Mouse (Mus musculus) neural tube, embryonic 11.5 days (tissue): ENCODE results near the gene Tectb. TPM values are rescaled to one million over a fixed set of nuclear protein-coding genes. Genes with fewer than 3 reads are reported as not detected.

Experiments
- ATAC-seq: fragments of 200-750 bp; cut with Nextera tagmentation; 2 replicates; pipeline ENCODE4 v1.8.0; 2017; ENCODE audit warnings: moderate number of reproducible peaks, mild to moderate bottlenecking, moderate TSS enrichment, moderate library complexity; ENCODE audit not compliant: insufficient read depth, low FRiP score, low TSS enrichment
- DNase-seq: peaks from one replicate; pipeline ENCODE4 v3.0.0-alpha.2; 2015; ENCODE audit warnings: low spot score
- H3K27ac ChIP-seq: fragments of 300-500 bp; sonication (generic); 2 replicates; pipeline ENCODE4 v1.5.1; 2014; ENCODE audit warnings: low read depth, mild to moderate bottlenecking, low read length
- H3K27me3 ChIP-seq: fragments of 300-500 bp; sonication (generic); 2 replicates; pipeline ENCODE4 v1.6.1; 2014; ENCODE audit warnings: mild to moderate bottlenecking, low read length, mixed read lengths; ENCODE audit not compliant: control insufficient read depth, insufficient read depth
- H3K36me3 ChIP-seq: fragments of 300-500 bp; sonication (generic); 2 replicates; pipeline ENCODE4 v1.6.1; 2014; ENCODE audit warnings: mild to moderate bottlenecking, low read length, moderate library complexity, mixed read lengths; ENCODE audit not compliant: control insufficient read depth, insufficient read depth
- H3K4me1 ChIP-seq: fragments of 300-500 bp; sonication (generic); 2 replicates; pipeline ENCODE4 v1.6.1; 2014; ENCODE audit warnings: low read length, mixed read lengths; ENCODE audit not compliant: control insufficient read depth, insufficient read depth
- H3K4me2 ChIP-seq: fragments of 300-500 bp; sonication (generic); 2 replicates; pipeline ENCODE4 v1.6.1; 2014; ENCODE audit warnings: low read depth, mild to moderate bottlenecking, moderate library complexity
- H3K4me3 ChIP-seq: fragments of 300-500 bp; sonication (generic); 2 replicates; pipeline ENCODE4 v1.5.1; 2014; ENCODE audit warnings: low read depth, low read length
- H3K9ac ChIP-seq: fragments of 300-500 bp; sonication (generic); 2 replicates; pipeline ENCODE4 v1.6.1; 2014; ENCODE audit warnings: mild to moderate bottlenecking, low read length
- H3K9me3 ChIP-seq: fragments of 300-500 bp; sonication (generic); 2 replicates; pipeline ENCODE4 v1.6.1; 2016; ENCODE audit warnings: low read length; ENCODE audit not compliant: control insufficient read depth
- WGBS: fragments of 180-500 bp; shearing (Covaris S2); extraction: QIAGEN DNeasy Blood & Tissue Kit; methylation state at CpG from one replicate; pipeline ENCODE4 v1.1.7; 2014; 5-methylcytosine and 5-hydroxymethylcytosine counted together
- polyA plus RNA-seq: library from polyadenylated mRNA; unstranded; fragments of >200 nt; fragmentation: Nextera tagmentation; extraction: Ambion mirVana; gene quantifications from 2 replicates; pipeline ENCODE4 v1.2.1, GENCODE M21; 2014

The Tectb gene
- polyA plus RNA-seq, 1 experiment from 2014 or later: not detected

DNA sequence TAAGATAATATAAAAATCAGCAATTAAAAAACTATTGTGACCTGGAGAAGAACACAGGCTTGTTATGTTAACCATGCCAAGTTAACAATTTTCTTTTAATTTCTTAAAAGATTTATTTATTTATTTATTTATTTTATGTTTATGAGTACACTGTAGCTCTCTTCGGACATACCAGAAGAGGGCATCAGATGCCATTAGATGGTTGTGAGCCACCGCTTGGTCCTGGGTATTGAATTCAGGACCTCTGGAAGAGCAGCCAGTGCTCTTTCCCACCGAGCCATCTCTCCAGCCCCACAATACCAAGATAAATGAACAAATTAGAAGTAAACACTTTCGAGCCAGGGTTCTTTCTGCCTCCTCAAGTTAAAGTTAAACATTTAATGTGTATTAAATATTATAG is 28.1 kb downstream of the Tectb start:
- H3K4me3 ChIP-seq: no peak overlapping the region
- H3K4me2 ChIP-seq: no peak overlapping the region
- no peaks in the 10 kb centered on the region for H3K9me3 ChIP-seq
- no peak overlapping the region for H3K9ac ChIP-seq
- ATAC-seq: no peak
- H3K27me3 ChIP-seq: no peaks in the 10 kb centered on the region
- H3K4me1 ChIP-seq: no peaks in the 10 kb centered on the region
- no peaks in the 10 kb centered on the region for H3K36me3 ChIP-seq
- H3K27ac ChIP-seq: no peak overlapping the region
- WGBS: 83% methylated on average over 4 of the region's 4 CpGs
- no peak for DNase-seq

GRCm38 (mm10) chr19:55209084-55209483 is 28.6 kb downstream of the Tectb start:
- H3K27ac ChIP-seq: no peak overlapping the region
- no peak overlapping the region for H3K4me2 ChIP-seq
- no peaks in the 10 kb centered on the region for H3K36me3 ChIP-seq
- H3K27me3 ChIP-seq: no peaks in the 10 kb centered on the region
- 93% methylated on average over 3 of the region's 3 CpGs for WGBS
- H3K9me3 ChIP-seq: no peaks in the 10 kb centered on the region
- DNase-seq: no peak
- ATAC-seq: no peak
- H3K4me3 ChIP-seq: no peak overlapping the region
- H3K4me1 ChIP-seq: no peaks in the 10 kb centered on the region
- no peak overlapping the region for H3K9ac ChIP-seq

DNA sequence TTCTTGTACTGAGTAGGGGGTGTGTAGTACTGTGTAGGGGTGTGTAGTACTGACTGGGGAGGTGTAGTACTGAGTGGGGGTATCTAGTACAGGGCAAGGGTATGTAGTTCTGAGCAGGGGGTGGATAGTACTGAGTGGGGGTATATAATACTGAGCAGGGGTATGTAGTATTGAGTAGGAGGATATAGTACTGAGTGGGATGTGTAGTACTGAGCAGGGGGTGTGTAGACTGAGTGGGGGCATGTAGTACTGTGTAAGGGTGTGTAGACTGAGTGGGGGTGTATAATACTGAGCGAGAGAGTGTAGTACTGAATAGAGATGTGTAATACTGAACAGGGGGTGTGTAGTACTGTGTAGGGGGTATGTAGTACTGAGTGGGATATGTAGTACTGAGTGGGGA is 31.2 kb downstream of the Tectb start:
- ATAC-seq (no peak), DNase-seq (no peak)
- Histone ChIP-seq H3K9ac (no peak overlapping the region), H3K36me3 (no peaks in the 10 kb centered on the region), H3K4me2 (no peak overlapping the region), H3K4me3 (no peak overlapping the region), H3K4me1 (no peaks in the 10 kb centered on the region), H3K27me3 (no peaks in the 10 kb centered on the region), H3K27ac (no peak overlapping the region), H3K9me3 (no peaks in the 10 kb centered on the region)
- WGBS: 88% methylated on average over 1 of the region's 1 CpGs

- H3K27me3 ChIP-seq: no peaks in the 10 kb centered on the region
- H3K9me3 ChIP-seq: no peaks in the 10 kb centered on the region
- ATAC-seq: no peak
- H3K27ac ChIP-seq: no peak overlapping the region
- 87% methylated on average over 12 of the region's 12 CpGs for WGBS
- H3K4me3 ChIP-seq: no peak overlapping the region
- H3K4me2 ChIP-seq: no peak overlapping the region
- no peak overlapping the region for H3K9ac ChIP-seq
- H3K36me3 ChIP-seq: no peaks in the 10 kb centered on the region
- H3K4me1 ChIP-seq: no peaks in the 10 kb centered on the region
- no peak for DNase-seq
These were observed 33.2 kb downstream of the Tectb start for GRCm38 (mm10) chr19:55213617-55214340.

GRCm38 (mm10) chr19:55216876-55217275 is 36.3 kb downstream of the Tectb start:
- H3K4me3 ChIP-seq: no peak overlapping the region
- H3K9ac ChIP-seq: no peak overlapping the region
- ATAC-seq (no peak), DNase-seq (no peak)
- no peak overlapping the region for H3K4me2 ChIP-seq
- no peaks in the 10 kb centered on the region for H3K4me1 ChIP-seq
- H3K9me3 ChIP-seq: no peaks in the 10 kb centered on the region
- no peaks in the 10 kb centered on the region for H3K27me3 ChIP-seq
- H3K27ac ChIP-seq: no peak overlapping the region
- WGBS: 77% methylated on average over 4 of the region's 4 CpGs
- no peaks in the 10 kb centered on the region for H3K36me3 ChIP-seq

DNA sequence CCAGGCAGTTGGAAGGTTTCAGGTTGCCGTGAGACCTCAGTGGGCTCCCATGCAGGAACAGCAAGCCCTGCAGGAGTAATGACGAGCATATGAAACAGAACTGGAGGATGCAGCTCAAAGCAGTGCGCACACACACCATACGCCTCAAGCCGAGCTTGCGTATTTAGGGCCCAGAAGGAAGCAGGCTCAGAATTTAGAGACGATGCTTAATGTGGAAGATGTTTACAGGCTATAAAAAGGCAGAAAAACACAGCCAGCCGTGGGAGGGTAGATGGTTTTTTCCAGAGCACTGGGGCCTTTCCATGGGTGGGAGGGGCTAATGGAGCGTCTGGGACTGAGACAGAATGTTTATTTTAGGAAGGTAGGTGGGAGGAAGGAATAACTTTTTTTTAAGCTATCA is 36.8 kb downstream of the Tectb start:
- DNase-seq (no peak), ATAC-seq (no peak)
- 65% methylated on average over 9 of the region's 9 CpGs for WGBS
- no peak overlapping the region for H3K9ac ChIP-seq
- H3K36me3 ChIP-seq: no peaks in the 10 kb centered on the region
- H3K9me3 ChIP-seq: no peaks in the 10 kb centered on the region
- H3K27ac ChIP-seq: no peak overlapping the region
- H3K27me3 ChIP-seq: no peaks in the 10 kb centered on the region
- no peaks in the 10 kb centered on the region for H3K4me1 ChIP-seq
- no peak overlapping the region for H3K4me3 ChIP-seq
- no peak overlapping the region for H3K4me2 ChIP-seq

DNA sequence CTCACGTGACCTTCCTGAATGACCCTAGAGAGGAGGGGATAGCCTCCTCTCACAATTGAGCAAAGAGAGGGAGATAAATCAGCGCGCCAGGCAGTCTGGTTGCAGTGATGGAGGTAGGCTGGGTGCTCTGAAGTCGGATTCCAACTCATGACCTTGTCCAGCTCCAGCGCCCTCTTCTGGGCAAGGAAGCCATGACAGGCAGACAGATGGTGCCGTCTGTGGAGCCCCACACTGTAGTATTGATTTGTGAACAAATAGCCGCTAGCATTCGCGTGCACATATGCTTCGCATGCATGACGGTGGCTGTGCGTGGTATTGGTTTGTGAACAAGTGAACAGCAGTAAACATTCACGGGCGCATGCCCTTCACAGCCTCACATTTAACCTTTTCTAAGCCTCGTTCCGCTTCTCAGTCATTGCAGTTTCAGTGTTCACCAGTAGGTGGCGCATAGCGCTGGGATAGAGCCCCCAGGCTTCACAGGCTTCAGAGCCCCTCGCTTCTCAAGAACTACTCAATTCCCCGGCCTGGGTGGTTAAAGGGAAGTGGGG is 37.7 kb downstream of the Tectb start:
- WGBS: 3% methylated on average over 20 of the region's 20 CpGs
- Histone ChIP-seq H3K36me3 (no peaks in the 10 kb centered on the region), H3K27ac (no peak overlapping the region), H3K4me1 (no peaks in the 10 kb centered on the region), H3K9ac (peak overlapping the region; percentile 26; the same call in 1 of the 2 replicates), H3K4me2 (peak overlapping the region; percentile 48), H3K4me3 (peak overlapping the region; percentile 34), H3K27me3 (no peaks in the 10 kb centered on the region), H3K9me3 (no peaks in the 10 kb centered on the region)
- ATAC-seq (peak; percentile 72), DNase-seq (peak; percentile 88)

- DNase-seq (no peak), ATAC-seq (no peak)
- Histone ChIP-seq H3K27ac (no peak overlapping the region), H3K27me3 (no peaks in the 10 kb centered on the region), H3K4me3 (no peak overlapping the region), H3K9ac (no peak overlapping the region), H3K4me2 (peak overlapping the region; percentile 48), H3K36me3 (no peaks in the 10 kb centered on the region), H3K9me3 (no peaks in the 10 kb centered on the region), H3K4me1 (no peaks in the 10 kb centered on the region)
- WGBS: 34% methylated on average over 12 of the region's 12 CpGs
These were observed 38.2 kb downstream of the Tectb start for GRCm38 (mm10) chr19:55218741-55219221.

GRCm38 (mm10) chr19:55219359-55219758 is 38.8 kb downstream of the Tectb start:
- no peak for ATAC-seq
- H3K27me3 ChIP-seq: no peaks in the 10 kb centered on the region
- no peaks in the 10 kb centered on the region for H3K9me3 ChIP-seq
- no peaks in the 10 kb centered on the region for H3K4me1 ChIP-seq
- WGBS: 84% methylated on average over 8 of the region's 8 CpGs
- no peak for DNase-seq
- no peak overlapping the region for H3K4me3 ChIP-seq
- H3K27ac ChIP-seq: no peak overlapping the region
- H3K36me3 ChIP-seq: no peaks in the 10 kb centered on the region
- H3K4me2 ChIP-seq: no peak overlapping the region
- H3K9ac ChIP-seq: no peak overlapping the region
